Mouse (Mus musculus) ES-E14 (cell line): ENCODE data around the gene Trappc3l. TPM values are rescaled to one million over a fixed set of nuclear protein-coding genes. Genes with fewer than 3 reads are reported as not detected.
"Not testable (repeated sequence)": the region's sequence is repeated elsewhere in the genome, so short reads cannot be mapped to it uniquely, and the experiment has no call there.

ENCODE experiments used
- DNase-seq: peaks from one replicate; pipeline ENCODE4 v3.0.0-alpha.2; 2013; ENCODE audit warnings: low read depth, low spot score
- H3K27ac ChIP-seq: 2 replicates; pipeline ENCODE4 v1.5.1; 2012; ENCODE audit warnings: low read depth, mild to moderate bottlenecking, low read length, moderate library complexity, mixed read lengths; ENCODE audit not compliant: poor library complexity, insufficient read depth, severe bottlenecking
- H3K36me3 ChIP-seq: 2 replicates; pipeline ENCODE4 v1.6.1; 2012; ENCODE audit warnings: mild to moderate bottlenecking, low read length, moderate library complexity, mixed read lengths; ENCODE audit not compliant: control insufficient read depth, poor library complexity, insufficient read depth, severe bottlenecking
- H3K4me1 ChIP-seq, 2 experiments: fragments of 150-350 bp in 1 of 2; sonication (generic) in 1 of 2; 2 replicates each; pipeline ENCODE4 v1.6.1; 2012; ENCODE audit warnings: low read length in 2 of 2, mild to moderate bottlenecking in 1 of 2, mixed read lengths in 1 of 2; ENCODE audit not compliant: control insufficient read depth in 2 of 2, insufficient read depth in 2 of 2, poor library complexity in 1 of 2
- H3K4me3 ChIP-seq, 2 experiments: fragments of 150-350 bp in 1 of 2; sonication (generic) in 1 of 2; 2 replicates each; pipeline ENCODE4 v1.5.1; 2012; ENCODE audit warnings: low read length in 2 of 2, low read depth in 1 of 2, mild to moderate bottlenecking in 1 of 2, mixed read lengths in 1 of 2; ENCODE audit not compliant: insufficient read depth in 1 of 2, poor library complexity in 1 of 2, severe bottlenecking in 1 of 2
- H3K9ac ChIP-seq: 2 replicates; pipeline ENCODE4 v1.6.1; 2012; ENCODE audit warnings: low read depth, mild to moderate bottlenecking, low read length, mixed read lengths; ENCODE audit not compliant: poor library complexity, insufficient read depth, severe bottlenecking
- H3K9me3 ChIP-seq: fragments of 150-350 bp; sonication (generic); 2 replicates; pipeline ENCODE4 v1.6.1; 2012; ENCODE audit warnings: low read depth, mild to moderate bottlenecking, low read length; ENCODE audit not compliant: control insufficient read depth, insufficient read depth
- CHD2 ChIP-seq: IDR thresholded peaks from 2 replicates; pipeline ENCODE4 v1.6.1; 2014; ENCODE audit warnings: mild to moderate bottlenecking, low read depth, low read length, inconsistent platforms
- HCFC1 ChIP-seq: IDR thresholded peaks from 2 replicates; pipeline ENCODE4 v1.6.1; 2012; ENCODE audit warnings: low read length, inconsistent platforms, borderline replicate concordance; ENCODE audit not compliant: insufficient read depth
- MAFK ChIP-seq: IDR thresholded peaks from 2 replicates; pipeline ENCODE4 v1.6.1; 2014; ENCODE audit warnings: mild to moderate bottlenecking, low read depth, low read length, inconsistent platforms; ENCODE audit not compliant: insufficient read depth
- ZC3H11A ChIP-seq: IDR thresholded peaks from 2 replicates; pipeline ENCODE4 v1.6.1; 2012; ENCODE audit warnings: low read depth, mild to moderate bottlenecking, inconsistent platforms, low read length, borderline replicate concordance
- ZNF384 ChIP-seq: IDR thresholded peaks from 2 replicates; pipeline ENCODE4 v1.6.1; 2012; ENCODE audit warnings: low read depth, low read length, inconsistent platforms
- in situ Hi-C, 2 experiments: fragments of 600-800 bp; cut with MboI; formaldehyde crosslinking; loops; one replicate each; pipeline ENCODE4 v1.15.1; 2025; ENCODE audit warnings: low sequenced_read_pairs in 2 of 2, inconsistent platforms in 1 of 2; ENCODE audit not compliant: unreplicated experiment in 2 of 2
- total RNA-seq: library from RNA; depleted of rRNA; stranded (reverse); fragments of 300-350 nt; gene quantifications from 2 replicates; pipeline ENCODE4 v1.2.3, GENCODE M21; 2012; rRNA removed

Trappc3l gene
- not detected in 2 replicates for total RNA-seq

GRCm38 (mm10) chr10:34037401-34037800 is at the start of gene Trappc3l:
Gene Trappc3l, plus strand, starts transcription at chr10:34037597.
- no peaks in the 10 kb centered on the region; a peak in 1 of 4 replicates for H3K4me1 ChIP-seq
- H3K36me3 ChIP-seq = no peaks in the 10 kb centered on the region
- no peak for DNase-seq
- no peak within 1 kb of the TSS for H3K4me3 ChIP-seq
- TF ChIP-seq CHD2 (no peak), MAFK (no peak), ZC3H11A (no peak), ZNF384 (no peak), HCFC1 (no peak)
- in situ Hi-C loops = loop anchor here in 1 of 2 experiments (25.0 kb wide), 1 partner anchor 300 kb away; no protein-coding TSS in a partner anchor
- no peak within 1 kb of the TSS for H3K27ac ChIP-seq
- H3K9ac ChIP-seq = no peak within 1 kb of the TSS
- H3K9me3 ChIP-seq = no peaks in the 10 kb centered on the region

GRCm38 (mm10) chr10:33996686-33997085 is 40.7 kb upstream of the Trappc3l start:
- in situ Hi-C loops, H3K9me3 ChIP-seq, H3K36me3 ChIP-seq, H3K4me1 ChIP-seq, H3K9ac ChIP-seq, H3K4me3 ChIP-seq, H3K27ac ChIP-seq, DNase-seq: not testable (repeated sequence)

- in situ Hi-C loops = no loop called here
- TF ChIP-seq MAFK (no peak), ZNF384 (no peak), CHD2 (no peak)
These were observed 39.0 kb upstream of the Trappc3l start for GRCm38 (mm10) chr10:33998397-33998796.

GRCm38 (mm10) chr10:34012581-34012980 is 24.8 kb upstream of the Trappc3l start:
- TF ChIP-seq HCFC1 (no peak), MAFK (peak; percentile 81)
- in situ Hi-C loops = no loop called here
- Histone ChIP-seq H3K9me3 (no peaks in the 10 kb centered on the region), H3K9ac (no peak overlapping the region), H3K36me3 (peaks cover 6% of the 10 kb centered on the region; the same call in 1 of the 2 replicates), H3K4me1 (peaks cover 0 to 2% of the 10 kb centered on the region in 2 experiments; a peak in 1 of 4 replicates), H3K27ac (no peak overlapping the region), H3K4me3 (no peak overlapping the region)
- no peak for DNase-seq

More at GRCm38 (mm10) chr10:33998397-33998796, 39.0 kb upstream of the Trappc3l start:
- Histone ChIP-seq H3K4me3 (no peak overlapping the region), H3K27ac (no peak overlapping the region), H3K9me3 (no peaks in the 10 kb centered on the region), H3K36me3 (peaks cover 9% of the 10 kb centered on the region), H3K4me1 (no peaks in the 10 kb centered on the region), H3K9ac (no peak overlapping the region)
- DNase-seq = no peak

- Histone ChIP-seq H3K4me1 (peaks cover 0 to 4% of the 10 kb centered on the region in 2 experiments; a peak in 1 of 4 replicates), H3K4me3 (no peak overlapping the region), H3K27ac (no peak overlapping the region), H3K36me3 (peaks cover 6% of the 10 kb centered on the region; the same call in 1 of the 2 replicates), H3K9ac (no peak overlapping the region), H3K9me3 (no peaks in the 10 kb centered on the region)
- no peak for TF ChIP-seq ZNF384
- in situ Hi-C loops = no loop called here
- no peak for DNase-seq
These were observed 24.2 kb upstream of the Trappc3l start for GRCm38 (mm10) chr10:34013241-34013640.
